Mouse (Mus musculus) testis, adult 2 months (tissue): ENCODE results near the gene Serpinf1.

Experiments
- CTCF ChIP-seq: fragments of 200-500 bp; IDR thresholded peaks from 2 replicates; pipeline ENCODE4 v1.5.1; 2012; ENCODE audit warnings: low read depth, mild to moderate bottlenecking, inconsistent platforms, low read length, moderate library complexity; ENCODE audit not compliant: control insufficient read depth, insufficient read depth, insufficient replicate concordance
- POLR2A ChIP-seq: fragments of 200-500 bp; IDR thresholded peaks from 2 replicates; pipeline ENCODE4 v1.6.1; 2012; ENCODE audit warnings: low read depth, mild to moderate bottlenecking, inconsistent platforms, low read length, moderate library complexity; ENCODE audit not compliant: control insufficient read depth

DNA sequence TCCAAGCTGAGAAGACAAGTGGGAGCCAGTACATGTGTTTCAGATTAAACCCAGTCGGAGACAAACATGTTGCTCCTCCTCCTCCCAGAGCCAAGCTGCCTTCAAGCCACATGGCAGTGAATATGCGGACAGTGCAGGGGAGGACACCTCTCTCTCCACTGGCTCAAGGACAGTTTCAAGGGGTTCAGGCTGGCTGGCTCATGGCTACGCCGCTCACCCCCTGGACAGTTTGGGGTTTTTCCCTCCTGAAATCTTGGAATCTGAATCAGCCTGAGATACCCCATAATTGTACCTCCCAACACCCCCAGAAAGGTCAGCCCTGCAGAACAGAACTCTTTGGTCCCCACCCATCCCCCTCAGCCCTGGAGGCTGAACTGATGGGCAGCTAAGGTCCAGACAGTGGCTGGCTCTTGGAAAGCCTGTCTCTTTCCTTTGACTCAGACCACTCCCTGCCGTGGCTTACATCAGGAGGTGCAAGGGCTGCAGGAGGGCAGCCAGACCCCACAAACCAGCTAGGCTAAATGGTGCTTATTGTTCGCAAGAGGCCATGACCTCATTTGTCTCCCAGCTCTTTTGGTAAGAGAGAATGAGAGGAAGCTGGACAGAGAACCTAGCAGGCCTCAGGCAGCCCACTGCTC, 1.0 kb downstream of the Serpinf1 start:
- no peak for TF ChIP-seq CTCF
- TF ChIP-seq POLR2A: no peak
